Mouse (Mus musculus) testis, postnatal 14 days (tissue): ENCODE data around the gene Kras.

Experiments used
- DNase-seq: peaks from one replicate; pipeline ENCODE4 v3.0.0; 2021; ENCODE audit warnings: low spot score

Kras gene

GRCm38 (mm10) chr6:145187093-145188088, 62.6 kb downstream of the Kras start:
- no peak for DNase-seq

DNA sequence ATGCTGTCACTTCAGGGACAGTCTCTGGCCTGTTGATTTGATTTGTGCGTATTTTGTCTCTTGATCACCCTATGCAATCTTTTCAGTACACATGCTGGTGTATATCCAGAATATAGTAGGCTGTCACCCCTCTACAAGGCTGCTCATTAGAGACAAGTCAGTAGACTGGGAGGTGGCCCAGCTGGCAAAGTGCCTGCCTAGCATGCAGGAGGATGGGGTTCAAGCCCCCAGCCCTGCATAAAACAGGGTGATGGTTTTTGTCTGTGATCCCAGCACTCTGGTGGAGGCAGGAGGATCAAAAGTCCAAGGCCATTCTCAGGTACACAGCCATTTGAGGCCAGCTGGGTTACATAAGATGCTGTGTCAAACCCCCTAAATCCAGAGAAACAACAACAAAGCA, 63.9 kb downstream of the Kras start:
- no peak for DNase-seq

- DNase-seq = peak; percentile 73
These were observed 68.0 kb downstream of the Kras start for GRCm38 (mm10) chr6:145182044-145182443.

DNA sequence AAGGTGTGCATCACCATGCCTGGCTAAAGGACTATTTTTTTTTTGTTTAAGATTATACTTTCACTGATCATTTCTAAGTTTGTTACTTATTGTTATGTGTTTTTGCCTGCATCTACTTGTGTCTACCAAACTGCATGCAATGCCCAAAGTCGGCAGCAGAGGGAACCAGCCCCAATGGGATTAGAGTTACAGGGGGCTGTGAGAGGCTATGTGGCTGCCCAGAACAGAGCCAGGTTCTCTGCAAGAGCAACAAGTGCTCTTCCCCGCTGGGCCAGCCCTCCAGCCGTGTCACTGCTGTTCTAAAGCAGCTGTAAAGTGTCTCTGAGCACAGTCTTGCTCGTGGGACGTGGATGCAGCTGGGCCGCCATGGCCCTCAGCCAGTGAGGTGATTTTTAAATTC, 70.4 kb downstream of the Kras start:
- no peak for DNase-seq

DNA sequence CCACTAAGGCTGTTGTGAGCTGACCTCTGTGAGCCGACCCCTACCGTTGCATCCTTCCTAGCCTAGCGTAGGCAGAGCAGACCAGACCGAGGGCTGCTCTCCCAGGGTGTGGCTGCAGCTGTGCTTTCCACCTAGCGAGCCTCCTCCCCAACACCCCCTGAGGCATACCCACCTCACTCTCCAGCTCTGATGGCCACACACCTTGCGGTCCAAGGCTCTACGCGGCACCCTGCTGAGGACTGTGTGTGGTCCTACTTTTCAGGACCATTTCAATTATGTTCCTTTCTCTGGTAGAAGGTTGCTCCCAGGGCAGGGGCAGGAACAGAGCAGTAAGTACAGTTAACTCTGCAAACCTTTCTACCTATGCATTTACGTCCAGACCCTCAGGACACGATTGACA, 73.6 kb downstream of the Kras start:
- no peak for DNase-seq

GRCm38 (mm10) chr6:145175571-145175981, 74.5 kb downstream of the Kras start:
- DNase-seq = no peak

GRCm38 (mm10) chr6:145173781-145174191, 76.3 kb downstream of the Kras start:
- peak; percentile 67 for DNase-seq

GRCm38 (mm10) chr6:145171892-145172606, 78.0 kb downstream of the Kras start:
- no peak for DNase-seq
